Mouse (Mus musculus): ENCODE measurements around the gene Cenpc1.
A peak's percentile ranks its signal among the peaks of the same experiment; 100 is the strongest.

GRCm38 (mm10) chr5:85992055-85992454 is 73.3 kb downstream of the Cenpc1 start:
- TF ChIP-seq CTCF (conservative IDR thresholded peaks at IDR 0.05; ENCODE audit: low read length) (peak; percentile 40), NANOG (IDR thresholded peaks at IDR 0.05; ENCODE audit: borderline replicate concordance, low read length) (no peak), POU5F1 (IDR thresholded peaks at IDR 0.05; ENCODE audit: borderline replicate concordance, low read length) (no peak)

Measured in E14TG2a.4 (cell line).